Mouse (Mus musculus) kidney, postnatal 4 days (tissue): ENCODE measurements around the gene Wbp11.
"Not testable (repeated sequence)": the region's sequence is repeated elsewhere in the genome, so short reads cannot be mapped to it uniquely, and the experiment has no call there.

Experiments used
- DNase-seq, 2 experiments: peaks; one replicate each; pipeline ENCODE4 v3.0.0; 2021; ENCODE audit warnings: mixed read lengths in 2 of 2

The Wbp11 gene

GRCm38 (mm10) chr6:136801274-136801673 lies 26.8 kb downstream of the Wbp11 start:
- DNase-seq, result no peak

- no peak for DNase-seq
Measured at GRCm38 (mm10) chr6:136800710-136801109, 27.3 kb downstream of the Wbp11 start.

- DNase-seq, result not testable (repeated sequence)
Measured at GRCm38 (mm10) chr6:136797874-136798693, 29.9 kb downstream of the Wbp11 start.

GRCm38 (mm10) chr6:136795850-136796249 lies 32.2 kb downstream of the Wbp11 start:
- no peak for DNase-seq

GRCm38 (mm10) chr6:136795110-136795509 lies 32.9 kb downstream of the Wbp11 start:
- DNase-seq, result no peak

- peak in 1 of 2 experiments; percentile 34 for DNase-seq
Measured at GRCm38 (mm10) chr6:136793831-136794525, 34.1 kb downstream of the Wbp11 start.

- no peak for DNase-seq
Measured at GRCm38 (mm10) chr6:136792884-136793758, 34.9 kb downstream of the Wbp11 start.

GRCm38 (mm10) chr6:136789391-136789971 lies 38.6 kb downstream of the Wbp11 start:
- DNase-seq, result peak; percentile 78 to 83

GRCm38 (mm10) chr6:136782761-136783160 lies 45.3 kb downstream of the Wbp11 start:
- DNase-seq, result no peak

GRCm38 (mm10) chr6:136782146-136782545 lies 45.9 kb downstream of the Wbp11 start:
- DNase-seq, result no peak

GRCm38 (mm10) chr6:136781377-136781986 lies 46.6 kb downstream of the Wbp11 start, which contains the start of gene Gucy2c:
Gene Gucy2c (minus strand): TSS chr6:136781765.
- no peak for DNase-seq

- DNase-seq, result no peak
Measured at GRCm38 (mm10) chr6:136776392-136776791, 51.6 kb downstream of the Wbp11 start.

- no peak for DNase-seq
Measured at GRCm38 (mm10) chr6:136769859-136770258, 58.2 kb downstream of the Wbp11 start.

GRCm38 (mm10) chr6:136769143-136769542 lies 58.9 kb downstream of the Wbp11 start:
- DNase-seq, result no peak

GRCm38 (mm10) chr6:136763912-136764311 lies 64.1 kb downstream of the Wbp11 start:
- DNase-seq, result peak in 1 of 2 experiments; percentile 18
